Mouse (Mus musculus): Measurements from ENCODE around the gene Ccdc12. TPM values are rescaled to one million over a fixed set of nuclear protein-coding genes. Genes with fewer than 3 reads are reported as not detected.

The Ccdc12 gene
- total RNA-seq, 2 experiments from 2014 or later: 43.4 to 51.7 TPM

- intact Hi-C loops (cut with DNase I): no loop called here
- 0 out of 2 replicates have a peak overlapping the region, but pooled peaks have one; percentile 7 for H3K4me3 ChIP-seq
- DNase-seq: peak; percentile 61
These were observed 28.0 kb downstream of the Ccdc12 start for GRCm38 (mm10) chr9:110684100-110684831.

GRCm38 (mm10) chr9:110685187-110685586 is 28.9 kb downstream of the Ccdc12 start:
- Histone ChIP-seq H3K27ac (peak overlapping the region; percentile 84), H3K4me3 (no peak overlapping the region)
- DNase-seq: no peak
- no peak for TF ChIP-seq CTCF (IDR thresholded peaks at IDR 0.05)
- intact Hi-C loops (cut with DNase I): loop anchor here (5.0 kb wide), 1 partner anchor 33 kb away; the partner anchor contains the start of gene Nbeal2

More at GRCm38 (mm10) chr9:110684100-110684831, 28.0 kb downstream of the Ccdc12 start:
- no peak for TF ChIP-seq CTCF (IDR thresholded peaks at IDR 0.05)
- H3K27ac ChIP-seq: peak overlapping the region; percentile 84

GRCm38 (mm10) chr9:110685591-110685990 is 29.3 kb downstream of the Ccdc12 start:
- peak overlapping the region; percentile 84 for H3K27ac ChIP-seq
- DNase-seq: no peak
- H3K4me3 ChIP-seq: no peak overlapping the region
- intact Hi-C loops (cut with DNase I): loop anchor here (5.0 kb wide), 1 partner anchor 33 kb away; the partner anchor contains the start of gene Nbeal2
- TF ChIP-seq CTCF (IDR thresholded peaks at IDR 0.05): no peak

- peak overlapping the region; percentile 84 for H3K27ac ChIP-seq
- intact Hi-C loops (cut with DNase I): loop anchor here (5.0 kb wide), 1 partner anchor 34 kb away; the partner anchor contains the start of gene Nbeal2
- no peak for TF ChIP-seq CTCF (IDR thresholded peaks at IDR 0.05)
- H3K4me3 ChIP-seq: no peak overlapping the region
- DNase-seq: peak; percentile 55
These were observed 30.2 kb downstream of the Ccdc12 start for GRCm38 (mm10) chr9:110686472-110686871.

DNA sequence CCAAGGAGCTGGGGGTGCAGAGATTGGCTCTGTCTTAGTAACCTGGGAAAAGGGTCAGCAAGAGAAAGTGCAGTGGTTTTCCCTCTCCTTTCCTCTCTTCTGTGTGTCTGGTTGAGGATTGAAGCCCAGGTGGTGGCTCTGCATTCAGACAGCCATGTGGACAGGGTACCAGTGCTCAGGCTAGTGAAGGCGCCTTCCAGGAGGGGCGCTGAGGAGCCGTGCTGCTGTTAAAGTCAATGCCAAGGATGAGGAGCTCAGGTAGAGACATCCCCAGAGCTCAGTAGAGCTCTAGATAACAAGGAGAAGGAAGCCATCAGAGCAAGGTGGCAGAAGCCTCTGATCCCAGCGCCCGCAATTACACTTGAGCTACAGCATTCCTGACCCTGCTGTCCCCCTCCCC is 30.8 kb downstream of the Ccdc12 start:
- TF ChIP-seq CTCF (IDR thresholded peaks at IDR 0.05): no peak
- DNase-seq: no peak
- intact Hi-C loops (cut with DNase I): loop anchor here (5.0 kb wide), 1 partner anchor 35 kb away; the partner anchor contains the start of gene Nbeal2
- Histone ChIP-seq H3K27ac (peak overlapping the region; percentile 84), H3K4me3 (no peak overlapping the region)

DNA sequence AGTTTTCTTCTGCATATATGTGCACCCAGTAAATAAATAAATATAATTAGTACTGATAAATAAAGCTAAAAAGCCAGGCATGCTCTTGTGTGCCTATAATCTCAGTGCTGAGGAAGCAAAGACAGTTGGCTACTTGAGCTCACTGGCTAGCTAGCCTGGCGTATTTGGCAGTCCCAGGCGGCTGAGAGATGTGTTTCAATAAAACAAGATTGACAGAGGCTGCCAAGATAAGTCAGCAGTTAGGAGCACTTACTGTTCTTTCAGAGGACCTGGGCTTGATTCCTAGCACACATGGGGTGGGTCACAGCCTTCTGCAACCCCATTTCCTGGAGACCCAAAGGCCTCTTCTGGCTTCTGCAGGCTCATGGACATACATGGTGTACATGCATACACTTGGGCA is 31.5 kb downstream of the Ccdc12 start:
- peak; percentile 75 for DNase-seq
- TF ChIP-seq CTCF (IDR thresholded peaks at IDR 0.05): no peak
- Histone ChIP-seq H3K27ac (peak overlapping the region; percentile 84), H3K4me3 (no peak overlapping the region)
- intact Hi-C loops (cut with DNase I): loop anchor here (5.0 kb wide), 1 partner anchor 36 kb away; the partner anchor contains the start of gene Nbeal2

DNA sequence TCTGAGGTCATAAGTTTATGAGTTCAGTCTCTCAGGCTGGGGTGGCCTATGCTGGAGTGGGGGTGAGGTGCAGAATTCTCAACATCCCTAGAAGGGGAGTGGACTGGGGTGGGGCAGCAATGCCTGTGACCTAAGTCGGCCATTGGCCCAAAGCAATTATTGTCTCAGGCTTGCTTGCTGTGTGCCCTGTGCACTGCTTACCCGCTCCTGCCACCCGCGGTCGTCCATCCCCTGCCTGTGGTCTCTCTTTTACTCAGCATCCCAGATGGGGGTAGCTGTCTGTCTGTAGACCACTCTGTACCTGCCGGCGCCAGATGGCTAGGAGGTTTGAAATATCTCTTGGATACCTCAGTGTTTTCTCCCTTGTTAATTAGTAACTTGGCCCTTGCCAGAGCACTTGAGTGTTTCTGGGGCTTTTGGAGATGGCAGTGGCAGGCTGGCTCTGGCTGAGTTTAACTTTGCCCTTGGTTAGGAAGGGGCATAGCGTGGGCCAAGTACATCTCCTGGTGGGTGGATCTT is 33.0 kb downstream of the Ccdc12 start:
- DNase-seq: no peak
- Histone ChIP-seq H3K4me3 (no peak overlapping the region), H3K27ac (peak overlapping the region; percentile 38; the same call in 1 of the 2 replicates)
- TF ChIP-seq CTCF (IDR thresholded peaks at IDR 0.05): no peak
- intact Hi-C loops (cut with DNase I): loop anchor here (5.0 kb wide), 1 partner anchor 37 kb away; the partner anchor contains the start of gene Nbeal2

- Histone ChIP-seq H3K27ac (no peak overlapping the region), H3K4me3 (no peak overlapping the region)
- DNase-seq: no peak
- TF ChIP-seq CTCF (IDR thresholded peaks at IDR 0.05): no peak
- intact Hi-C loops (cut with DNase I): no loop called here
These were observed 39.0 kb downstream of the Ccdc12 start for GRCm38 (mm10) chr9:110695165-110695755.

DNA sequence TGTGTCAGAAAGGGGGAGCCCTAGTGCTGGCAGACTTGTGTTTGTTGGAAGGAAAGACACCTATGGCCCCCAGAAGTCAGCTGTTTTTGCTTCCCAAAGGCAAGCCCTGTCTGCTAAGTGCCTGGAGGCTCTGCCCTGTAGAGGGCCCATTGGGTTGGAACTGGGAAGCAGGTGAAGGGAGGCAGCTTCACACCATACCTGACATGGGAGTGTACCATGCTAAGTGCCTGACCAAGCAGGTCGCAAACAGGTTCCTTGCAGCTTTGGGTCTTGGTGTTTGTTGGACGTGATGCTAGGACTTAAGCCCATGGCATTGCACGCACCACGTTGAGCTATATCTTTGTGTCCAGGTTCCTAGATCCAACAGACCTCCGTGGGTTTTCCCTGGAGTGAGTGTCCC is 40.1 kb downstream of the Ccdc12 start:
- Histone ChIP-seq H3K27ac (no peak overlapping the region), H3K4me3 (no peak overlapping the region)
- TF ChIP-seq CTCF (IDR thresholded peaks at IDR 0.05): no peak
- intact Hi-C loops (cut with DNase I): no loop called here
- DNase-seq: no peak

DNA sequence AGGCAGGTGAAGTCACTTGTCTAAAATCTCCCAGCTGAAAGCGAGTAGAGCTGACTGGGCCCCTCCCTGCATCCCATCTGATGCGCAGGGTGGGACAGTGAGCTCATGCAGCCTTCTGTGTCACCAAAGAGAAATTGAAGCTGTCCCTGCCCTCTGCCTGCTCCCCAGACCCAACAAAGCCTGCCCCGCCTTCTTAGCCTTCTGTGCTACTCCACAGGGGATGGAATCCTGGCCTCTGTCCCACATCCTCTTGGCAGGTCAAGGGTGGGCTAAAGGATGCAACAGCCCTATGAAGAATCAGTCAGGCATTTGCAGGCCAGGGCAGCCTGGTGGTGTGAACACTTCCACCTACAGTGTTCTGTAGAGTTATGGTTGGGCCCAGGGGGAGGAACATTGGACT is 41.2 kb downstream of the Ccdc12 start:
- H3K4me3 ChIP-seq: no peak overlapping the region
- DNase-seq: peak; percentile 57
- H3K27ac ChIP-seq: peak overlapping the region; percentile 24; the same call in 1 of the 2 replicates
- intact Hi-C loops (cut with DNase I): no loop called here
- no peak for TF ChIP-seq CTCF (IDR thresholded peaks at IDR 0.05)

DNA sequence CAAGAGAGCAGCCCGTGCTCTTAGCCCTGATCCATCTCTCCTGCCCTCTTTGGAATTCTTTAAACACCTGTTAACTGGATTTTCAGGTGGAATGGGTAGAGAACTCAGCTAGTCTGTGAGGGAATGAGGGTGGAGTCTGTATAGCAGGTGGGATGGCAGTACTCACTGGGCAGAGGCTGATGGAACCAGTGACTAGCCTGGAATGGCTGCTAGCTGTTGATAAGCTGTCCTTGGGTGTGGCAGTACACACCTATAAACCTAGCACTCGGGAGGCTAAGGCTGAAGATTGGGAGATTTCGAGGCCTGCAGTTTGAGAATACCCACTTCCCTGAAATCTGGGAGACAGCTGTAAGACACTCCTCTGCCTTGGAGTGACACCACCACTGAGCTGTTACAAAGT is 43.3 kb downstream of the Ccdc12 start:
- no peak for DNase-seq
- H3K4me3 ChIP-seq: no peak overlapping the region
- TF ChIP-seq CTCF (IDR thresholded peaks at IDR 0.05): no peak

DNA sequence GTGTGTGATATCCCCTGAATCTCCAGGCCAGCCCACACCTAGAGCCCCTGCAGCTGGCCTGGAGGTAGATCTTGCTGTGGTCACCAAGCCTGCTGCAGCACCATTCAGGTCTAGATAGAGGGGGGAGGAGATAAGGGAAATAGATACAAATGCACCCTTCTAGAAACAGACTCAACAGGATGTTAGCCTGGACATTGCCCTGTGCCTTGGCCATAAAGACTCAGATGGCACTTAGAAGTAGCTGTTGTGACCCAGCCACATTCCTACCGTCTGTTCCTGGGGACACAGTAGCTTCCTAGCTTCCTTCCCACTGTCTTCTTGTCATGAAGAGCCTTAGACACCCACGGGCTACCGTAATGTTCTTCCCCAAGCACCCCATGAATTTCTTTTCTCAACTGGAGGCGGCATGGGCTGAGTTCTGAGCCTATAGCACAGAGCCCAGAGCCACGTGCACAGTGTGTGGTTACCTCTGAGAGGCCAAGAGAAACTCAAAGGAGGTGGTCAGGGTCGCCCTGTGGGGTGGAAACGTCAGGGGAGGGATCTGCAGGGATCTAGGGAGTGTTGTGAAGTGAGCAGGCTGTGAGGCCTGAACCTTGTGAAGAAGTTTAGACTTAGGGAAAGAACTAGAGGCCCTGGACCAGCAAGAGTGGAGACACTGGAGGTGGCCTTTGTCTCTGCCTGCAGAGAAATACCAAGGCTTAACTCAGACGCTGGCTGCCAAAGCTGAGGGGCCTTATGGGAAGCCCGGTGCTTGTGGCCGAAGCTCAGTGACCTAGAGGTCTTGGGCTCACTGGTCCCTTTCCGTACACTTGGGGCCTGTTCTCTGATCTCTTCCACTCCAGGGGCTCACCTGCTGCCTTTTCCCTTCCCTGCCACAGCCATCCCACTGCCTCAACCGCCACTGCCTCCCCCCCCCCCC is 45.1 kb downstream of the Ccdc12 start:
- Histone ChIP-seq H3K27ac (no peak overlapping the region), H3K4me3 (no peak overlapping the region)
- intact Hi-C loops (cut with DNase I): no loop called here
- no peak for DNase-seq
- TF ChIP-seq CTCF (IDR thresholded peaks at IDR 0.05): no peak

More for the DNA sequence above, 43.3 kb downstream of the Ccdc12 start:
- intact Hi-C loops (cut with DNase I): no loop called here
- H3K27ac ChIP-seq: no peak overlapping the region
